Comparison of ENCODE assay signal across 11 mouse cellular contexts in genomic region chr2:168904846-168905245, GRCm38 (mm10). TPM values are rescaled to one million over a fixed set of nuclear protein-coding genes. Genes with fewer than 3 reads are reported as not detected.
A peak's percentile ranks its signal among the peaks of the same experiment; 100 is the strongest.
DNase-seq lines count a peak whose midpoint lies in the region; ATAC-seq and TF ChIP-seq lines count a peak whose summit lies in the region.
"Had no signal": no experiment of that assay in that cellular context is flagged by ENCODE, and none has a peak within 500 bp of the region (broad histone marks: within the 10 kb centered on the region; RNA-seq: fewer than 3 reads in every experiment).

No protein-coding gene starts in this region.

- no peak for ATAC-seq in forebrain, embryonic 11.5 days (replicated peaks; ENCODE audit: low FRiP score)
- no peak for ATAC-seq in liver, embryonic 14.5 days (ENCODE audit: insufficient read depth)

- no peak for TF ChIP-seq POLR2A in brain, embryonic 14.5 days (IDR thresholded peaks at IDR 0.05; ENCODE audit: borderline replicate concordance, extremely low read depth, insufficient read depth, insufficient read length, poor library complexity, severe bottlenecking)

- WGBS in forebrain, embryonic 10.5 days, result 73% methylated on average over 3 of the region's 3 CpGs
- WGBS in forebrain, embryonic 11.5 days, result 65% methylated on average over 3 of the region's 3 CpGs
- WGBS in liver, embryonic 14.5 days (ENCODE audit: insufficient replicate concordance), result 57% methylated on average over 3 of the region's 3 CpGs
- WGBS in embryonic facial prominence, embryonic 10.5 days, result 66% methylated on average over 3 of the region's 3 CpGs

- H3K4me1 ChIP-seq in forebrain, embryonic 10.5 days, result peaks cover 26% of the 10 kb centered on the region
- peaks cover 4% of the 10 kb centered on the region; the same call in 1 of the 2 replicates for H3K4me1 ChIP-seq in forebrain, embryonic 11.5 days (replicated peaks; ENCODE audit: control insufficient read depth, insufficient read depth, low read length)
- H3K4me1 ChIP-seq in liver, embryonic 14.5 days (replicated peaks; ENCODE audit: control insufficient read depth in 2 of 2, insufficient read depth in 2 of 2, low read length in 1 of 2), result no peaks in the 10 kb centered on the region
- H3K4me1 ChIP-seq in embryonic facial prominence, embryonic 10.5 days, result peaks cover 28% of the 10 kb centered on the region

- peaks cover 27% of the 10 kb centered on the region for H3K27me3 ChIP-seq in forebrain, embryonic 10.5 days (ENCODE audit: poor library complexity, severe bottlenecking)
- peaks cover 2% of the 10 kb centered on the region; the same call in 1 of the 2 replicates for H3K27me3 ChIP-seq in forebrain, embryonic 11.5 days (ENCODE audit: control insufficient read depth, insufficient read depth, low read length)
- no peaks in the 10 kb centered on the region for H3K27me3 ChIP-seq in liver, embryonic 14.5 days (ENCODE audit: control insufficient read depth, insufficient read depth, low read length)
- H3K27me3 ChIP-seq in embryonic facial prominence, embryonic 10.5 days (replicated peaks; ENCODE audit: low read depth, poor library complexity, severe bottlenecking), result peaks cover 18% of the 10 kb centered on the region
- H3K27me3 ChIP-seq: embryonic facial prominence, embryonic 15.5 days; neural tube, embryonic 12.5 days had no signal

- no peak overlapping the region for H3K4me3 ChIP-seq in forebrain, embryonic 10.5 days
- H3K4me3 ChIP-seq in forebrain, embryonic 11.5 days (ENCODE audit: low read depth, low read length), result no peak overlapping the region
- H3K4me3 ChIP-seq in liver, embryonic 14.5 days (ENCODE audit: insufficient read depth in 1 of 2, low read depth in 2 of 2, low read length in 2 of 2), result no peak overlapping the region
- no peak overlapping the region for H3K4me3 ChIP-seq in embryonic facial prominence, embryonic 10.5 days
- H3K4me3 ChIP-seq: embryonic facial prominence, embryonic 15.5 days; neural tube, embryonic 12.5 days had no signal

- TF ChIP-seq CTCF in liver, embryonic 14.5 days (IDR thresholded peaks at IDR 0.05; ENCODE audit: low read depth), result peak; percentile 49
- TF ChIP-seq CTCF in brain, embryonic 14.5 days (IDR thresholded peaks at IDR 0.05; ENCODE audit: borderline replicate concordance, extremely low read depth, insufficient read depth, insufficient read length), result peak; percentile 32; the same call in 1 of the 2 replicates

- 0 out of 2 replicates have a peak overlapping the region, but pooled peaks have one; percentile 51 for H3K27ac ChIP-seq in forebrain, embryonic 10.5 days
- no peak overlapping the region for H3K27ac ChIP-seq in forebrain, embryonic 11.5 days (ENCODE audit: low read depth, low read length)
- H3K27ac ChIP-seq in liver, embryonic 14.5 days, result no peak overlapping the region
- no peak overlapping the region for H3K27ac ChIP-seq in embryonic facial prominence, embryonic 10.5 days (replicated peaks)
- H3K27ac ChIP-seq: embryonic facial prominence, embryonic 15.5 days; neural tube, embryonic 12.5 days had no signal

- no peak for TF ChIP-seq EP300 in liver, embryonic 14.5 days (IDR thresholded peaks at IDR 0.05; ENCODE audit: low read depth)

- no peak overlapping the region for H3K9ac ChIP-seq in forebrain, embryonic 11.5 days (ENCODE audit: low read length)
- no peak overlapping the region for H3K9ac ChIP-seq in liver, embryonic 14.5 days (replicated peaks)
- H3K9ac ChIP-seq: embryonic facial prominence, embryonic 15.5 days; neural tube, embryonic 12.5 days had no signal

- DNase-seq in forebrain, embryonic 10.5 days (ENCODE audit: extremely low spot score, low spot score), result no peak
- no peak for DNase-seq in forebrain, embryonic 11.5 days (ENCODE audit: low spot score)
- no peak for DNase-seq in liver, embryonic 14.5 days (ENCODE audit: low read depth in 3 of 3, low spot score in 3 of 3)
- DNase-seq in liver, result no peak
- peak; percentile 19 for DNase-seq in CD4-positive helper T cell, adult 2 months (ENCODE audit: low read depth, low spot score)
- DNase-seq in brain, embryonic 14.5 days (ENCODE audit: low read depth), result no peak
- no peak for DNase-seq in heart, adult 9 months (ENCODE audit: low spot score in 2 of 2)
- no peak for DNase-seq in embryonic facial prominence, embryonic 10.5 days (ENCODE audit: low spot score)
- DNase-seq: right cerebral cortex, adult 18-20 months had no signal

- H3K9me3 ChIP-seq in forebrain, embryonic 10.5 days, result peaks cover 3% of the 10 kb centered on the region; the same call in 1 of the 2 replicates
- no peaks in the 10 kb centered on the region for H3K9me3 ChIP-seq in forebrain, embryonic 11.5 days (ENCODE audit: control insufficient read depth, low read length)
- no peaks in the 10 kb centered on the region for H3K9me3 ChIP-seq in liver, embryonic 14.5 days (ENCODE audit: control insufficient read depth, low read length)
- H3K9me3 ChIP-seq in embryonic facial prominence, embryonic 10.5 days, result no peaks in the 10 kb centered on the region
- H3K9me3 ChIP-seq: embryonic facial prominence, embryonic 15.5 days; neural tube, embryonic 12.5 days had no signal

- no peaks in the 10 kb centered on the region for H3K36me3 ChIP-seq in forebrain, embryonic 10.5 days (replicated peaks)
- H3K36me3 ChIP-seq in forebrain, embryonic 11.5 days (ENCODE audit: control insufficient read depth, insufficient read depth, low read length), result no peaks in the 10 kb centered on the region
- H3K36me3 ChIP-seq in liver, embryonic 14.5 days (replicated peaks; ENCODE audit: control insufficient read depth, insufficient read depth, low read depth), result no peaks in the 10 kb centered on the region
- H3K36me3 ChIP-seq in embryonic facial prominence, embryonic 10.5 days (replicated peaks), result no peaks in the 10 kb centered on the region; the same call in 1 of the 2 replicates
- H3K36me3 ChIP-seq: neural tube, embryonic 12.5 days had no signal

- H3K4me2 ChIP-seq in forebrain, embryonic 11.5 days (ENCODE audit: low read depth, low read length, severe bottlenecking), result no peak overlapping the region
- no peak overlapping the region for H3K4me2 ChIP-seq in liver, embryonic 14.5 days (ENCODE audit: low read depth)
- H3K4me2 ChIP-seq: embryonic facial prominence, embryonic 15.5 days; neural tube, embryonic 12.5 days had no signal

RNA-seq across cellular contexts. Expression of gene Zfp64, which starts 50.5 kb away (rescaled TPM):
- polyA plus RNA-seq in forebrain, embryonic 10.5 days (2016; fragmentation: Nextera tagmentation; extraction: Ambion mirVana), result 35.4 and 40.1 TPM in 2 replicates
- 37.8 and 39.4 TPM in 2 replicates for polyA plus RNA-seq in forebrain, embryonic 11.5 days (2014; fragmentation: Nextera tagmentation; extraction: Ambion mirVana)
- 7.2 and 7.6 TPM in 2 replicates for polyA plus RNA-seq in liver, embryonic 14.5 days (2012; rRNA removed)
- 7.1 and 9.4 TPM in 2 replicates for polyA plus RNA-seq in liver, embryonic 14.5 days (2014; fragmentation: Nextera tagmentation; extraction: Ambion mirVana)
- polyA plus RNA-seq in brain, embryonic 14.5 days (2012; rRNA removed), result 34.7 and 37.9 TPM in 2 replicates
- 44.6 and 47.4 TPM in 2 replicates for polyA plus RNA-seq in embryonic facial prominence, embryonic 10.5 days (2016; fragmentation: Nextera tagmentation; extraction: Ambion mirVana)
